Mouse (Mus musculus) adrenal gland, postnatal 10 days (tissue): ENCODE results near the gene Mterf2. TPM values are rescaled to one million over a fixed set of nuclear protein-coding genes. Genes with fewer than 3 reads are reported as not detected.

Experiments used
- DNase-seq: peaks from one replicate; pipeline ENCODE4 v3.0.0; 2021; ENCODE audit warnings: mixed read lengths
- long read RNA-seq, 2 experiments: library from polyadenylated mRNA; stranded (forward); transcript quantifications; one replicate each; pipeline ENCODE4 v2.0.0; 2021
- total RNA-seq, 2 experiments: library from RNA; stranded (reverse); gene quantifications; 2 replicates each; pipeline ENCODE4 v1.2.3; 2021

Mterf2 gene
- total RNA-seq = 10 to 100 TPM in 1 of 2 experiments, 1 to 10 TPM in 1; 7.3 to 13.8 TPM
- long read RNA-seq, experiment 1, transcript Mterf2-201 (3 exons, 1,567 nt) = major isoform, 8 of 10 reads
- long read RNA-seq, experiment 1, partial matches to known transcripts = 0 of 10 reads
- long read RNA-seq, experiment 1, other reads (novel, unspliced or antisense) = 1 of 10 reads
- long read RNA-seq, experiment 2, partial matches to known transcripts = 0 of 6 reads
- long read RNA-seq, experiment 2, other reads (novel, unspliced or antisense) = 0 of 6 reads

- DNase-seq = peak; percentile 92
Observed at GRCm38 (mm10) chr10:85127395-85128287, at the start of gene Mterf2. TSS of gene Mterf2 (minus strand) at chr10:85128027.

- DNase-seq = no peak
Observed at GRCm38 (mm10) chr10:85176640-85177039, 48.8 kb upstream of the Mterf2 start.

- no peak for DNase-seq
Observed at GRCm38 (mm10) chr10:85165306-85165705, 37.5 kb upstream of the Mterf2 start.

- no peak for DNase-seq
Observed at GRCm38 (mm10) chr10:85164791-85165190, 37.0 kb upstream of the Mterf2 start.

- DNase-seq = no peak
Observed at GRCm38 (mm10) chr10:85161745-85162351, 34.0 kb upstream of the Mterf2 start.

DNA sequence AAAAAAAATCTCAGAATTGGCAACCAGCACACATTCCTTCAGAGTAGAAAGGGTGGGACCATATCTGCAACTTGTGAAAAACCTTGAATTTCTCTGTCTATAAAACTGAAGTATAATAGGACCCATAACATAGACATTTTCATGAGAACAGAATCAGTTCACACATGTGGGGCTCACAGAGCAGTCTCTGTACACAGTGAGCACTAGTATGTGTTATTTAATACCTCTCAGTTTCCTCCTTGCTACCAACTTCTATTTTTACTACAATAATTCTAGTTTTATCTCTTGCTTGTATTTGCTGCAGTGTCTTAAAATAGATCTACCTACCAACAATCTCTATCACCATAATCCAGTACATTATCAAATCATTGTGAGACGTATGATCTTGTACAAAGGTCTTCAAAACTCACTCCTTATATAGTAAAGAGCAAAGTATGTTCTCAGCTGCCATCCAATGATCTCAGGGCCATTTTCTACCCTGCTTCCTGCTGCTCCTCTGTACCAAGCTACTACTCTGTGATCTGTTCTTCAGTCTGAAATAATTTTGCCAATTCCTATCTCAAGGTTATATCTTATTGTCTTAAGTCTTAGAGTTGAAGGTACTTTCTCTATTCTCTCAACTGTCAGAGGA, 32.3 kb upstream of the Mterf2 start:
- DNase-seq = no peak

DNA sequence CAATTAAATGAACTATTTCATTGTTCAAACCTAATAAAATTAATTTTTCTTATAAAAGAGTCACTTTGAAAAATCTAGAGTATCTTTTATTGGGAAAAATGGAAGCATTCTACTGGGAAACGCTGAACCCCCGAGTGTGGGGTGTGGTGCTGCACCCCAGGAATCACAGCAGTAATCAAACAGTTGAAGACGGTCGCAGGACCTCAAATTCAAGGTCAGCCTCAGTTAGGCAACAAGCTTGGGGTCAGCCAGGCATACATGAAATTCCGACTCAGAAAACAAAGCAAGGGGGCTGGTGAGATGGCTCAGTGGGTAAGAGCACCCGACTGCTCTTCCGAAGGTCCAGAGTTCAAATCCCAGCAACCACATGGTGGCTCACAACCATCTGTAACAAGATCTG, 29.6 kb upstream of the Mterf2 start:
- DNase-seq = no peak

DNA sequence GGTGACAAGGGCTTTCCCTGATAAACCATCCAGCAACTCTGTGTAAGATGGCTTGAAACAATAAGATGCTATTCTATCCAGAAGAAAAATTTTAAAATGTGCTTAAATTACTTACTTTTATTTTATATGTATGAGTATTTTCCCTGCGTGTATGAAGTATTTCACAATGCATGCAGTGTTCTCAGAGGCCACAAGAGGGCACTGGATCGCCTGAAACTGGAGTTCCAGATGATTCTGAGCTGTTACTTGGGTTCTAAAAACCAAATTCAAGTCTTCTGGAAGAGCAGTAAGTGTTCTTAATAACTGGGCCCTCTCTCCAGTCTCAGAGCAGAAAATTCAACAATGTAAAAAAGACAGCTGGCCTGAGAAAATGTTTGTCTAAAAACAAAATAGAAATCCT, 26.4 kb upstream of the Mterf2 start:
- peak; percentile 74 for DNase-seq

GRCm38 (mm10) chr10:85149226-85149625, 21.4 kb upstream of the Mterf2 start:
- no peak for DNase-seq

- no peak for DNase-seq
Observed at GRCm38 (mm10) chr10:85146282-85146681, 18.5 kb upstream of the Mterf2 start.

GRCm38 (mm10) chr10:85141465-85141864, 13.6 kb upstream of the Mterf2 start:
- DNase-seq = no peak

- no peak for DNase-seq
Observed at GRCm38 (mm10) chr10:85136573-85136972, 8.7 kb upstream of the Mterf2 start.

GRCm38 (mm10) chr10:85128453-85128852, 626 bp upstream of the Mterf2 start:
- peak; percentile 24 for DNase-seq

GRCm38 (mm10) chr10:85125184-85125583, 2.6 kb downstream of the Mterf2 start:
- no peak for DNase-seq

GRCm38 (mm10) chr10:85114409-85114808, 13.4 kb downstream of the Mterf2 start:
- DNase-seq = no peak

DNA sequence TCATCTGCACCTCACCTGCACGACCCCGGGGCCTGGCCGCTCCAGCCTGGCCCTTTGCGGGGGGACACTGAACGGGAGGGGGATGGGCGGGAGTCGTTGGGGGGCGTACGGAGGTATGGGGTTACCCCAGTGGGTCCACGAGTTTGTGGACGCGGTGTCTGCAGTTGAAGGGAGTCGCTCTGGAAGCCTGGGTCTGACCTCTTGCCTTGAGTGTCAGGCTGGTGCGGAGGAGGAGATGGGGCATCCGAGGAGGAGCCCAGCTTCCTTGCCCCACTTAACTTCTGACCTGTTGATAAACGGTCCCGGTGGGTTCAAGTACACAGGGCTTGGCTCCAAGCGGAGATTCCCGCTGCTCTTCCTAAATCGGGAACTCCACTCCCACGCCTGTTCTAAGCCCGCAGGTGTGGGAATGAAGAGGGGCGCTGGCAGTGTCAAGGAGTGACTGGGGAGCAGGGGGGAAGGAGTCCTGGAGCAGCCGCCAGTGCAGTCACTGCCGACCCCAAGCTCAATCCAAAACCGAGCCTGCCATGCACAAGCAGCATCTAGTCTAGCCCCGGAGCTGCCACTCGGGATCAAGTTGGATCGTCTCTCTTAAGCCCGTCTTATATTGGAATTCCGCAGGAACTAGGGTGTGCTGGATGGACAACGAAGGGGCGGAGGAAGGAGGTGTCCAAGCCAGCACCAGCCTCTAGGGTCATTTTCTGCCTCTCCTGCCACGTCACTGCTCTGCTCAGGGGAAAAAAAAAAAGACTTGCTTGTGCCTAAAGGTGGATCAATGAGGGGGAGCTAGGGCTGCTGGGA, 24.5 kb downstream of the Mterf2 start:
- peak; percentile 45 for DNase-seq

- peak; percentile 93 for DNase-seq
Observed at GRCm38 (mm10) chr10:85102247-85103084, 25.4 kb downstream of the Mterf2 start, which contains the start of the genes Fhl4 and Tmem263. TSS of gene Fhl4 (minus strand) at chr10:85102495. TSS of gene Tmem263 (plus strand) at chr10:85102627.

DNA sequence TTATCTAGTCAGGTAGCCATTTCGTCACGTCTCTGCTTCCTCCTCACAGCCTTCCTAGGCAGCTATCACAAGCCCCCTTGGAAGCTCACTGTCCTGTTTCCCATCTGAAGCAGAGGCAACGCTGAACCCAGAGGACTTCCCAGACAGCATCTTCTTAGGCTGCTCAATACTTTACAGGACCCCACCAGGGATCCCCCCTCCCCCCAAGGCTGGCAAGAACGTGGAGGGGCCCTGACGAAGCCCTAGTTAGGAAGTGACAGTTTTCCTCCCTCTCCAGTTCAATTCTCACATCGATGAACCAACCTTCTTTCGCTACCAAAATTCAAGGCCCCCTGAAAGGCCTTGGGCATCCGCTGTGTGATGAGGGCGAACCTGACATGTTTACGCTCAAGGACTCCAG, 26.0 kb downstream of the Mterf2 start:
- peak; percentile 33 for DNase-seq

- no peak for DNase-seq
Observed at GRCm38 (mm10) chr10:85071605-85072152, 56.1 kb downstream of the Mterf2 start.
